Mouse (Mus musculus): Measurements from ENCODE around the gene Emb.

- TF ChIP-seq FLI1 (IDR thresholded peaks at IDR 0.05; ENCODE audit: low read length) (no peak), GATA1 (IDR thresholded peaks at IDR 0.05; ENCODE audit: borderline replicate concordance, low read length) (no peak)
Measured at GRCm38 (mm10) chr13:117260704-117261103, 52.4 kb downstream of the Emb start.
